Mouse (Mus musculus): ENCODE results near the gene Cpsf2.

The Cpsf2 gene

DNA sequence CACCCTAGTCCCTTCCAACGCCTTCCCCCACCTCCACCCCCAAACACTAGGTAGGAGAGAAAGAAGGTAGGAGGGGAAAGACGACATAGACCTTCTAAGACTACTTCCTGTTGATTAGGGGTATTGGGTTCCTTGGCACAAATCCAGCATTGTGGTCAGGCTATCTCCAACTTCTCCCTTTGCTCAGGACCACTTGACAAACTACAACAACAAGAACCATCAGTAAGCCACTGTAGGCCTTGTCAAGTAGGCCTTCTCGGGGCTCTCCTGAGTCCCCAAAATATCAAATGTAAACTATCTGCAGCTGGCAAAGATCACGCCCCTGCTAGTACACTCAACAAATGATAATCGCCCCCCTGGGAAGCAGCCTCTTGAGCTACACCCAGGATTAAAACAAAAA lies 4.5 kb downstream of the Cpsf2 start:
- DNase-seq (ENCODE audit: low spot score in 2 of 2), result no peak

DNA sequence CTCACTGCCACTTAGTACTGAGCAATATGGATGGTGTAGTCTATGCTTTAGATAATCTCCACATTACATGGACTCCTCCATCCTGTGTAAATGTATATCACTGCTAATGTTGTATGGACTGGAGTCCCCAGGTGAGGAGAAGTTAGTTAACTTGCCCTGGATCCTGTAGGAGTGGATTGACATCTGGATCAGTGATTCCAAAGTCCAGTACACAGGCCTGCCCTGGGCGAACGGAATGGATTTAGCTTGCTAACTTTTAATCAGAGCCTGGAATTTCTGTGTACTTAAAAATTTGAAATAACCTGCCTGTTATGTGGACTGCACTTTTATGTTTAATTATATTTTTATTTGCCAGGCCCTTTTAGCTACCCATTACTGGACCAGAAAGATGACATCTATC lies 5.8 kb downstream of the Cpsf2 start:
- DNase-seq (ENCODE audit: low spot score in 2 of 2), result no peak

DNA sequence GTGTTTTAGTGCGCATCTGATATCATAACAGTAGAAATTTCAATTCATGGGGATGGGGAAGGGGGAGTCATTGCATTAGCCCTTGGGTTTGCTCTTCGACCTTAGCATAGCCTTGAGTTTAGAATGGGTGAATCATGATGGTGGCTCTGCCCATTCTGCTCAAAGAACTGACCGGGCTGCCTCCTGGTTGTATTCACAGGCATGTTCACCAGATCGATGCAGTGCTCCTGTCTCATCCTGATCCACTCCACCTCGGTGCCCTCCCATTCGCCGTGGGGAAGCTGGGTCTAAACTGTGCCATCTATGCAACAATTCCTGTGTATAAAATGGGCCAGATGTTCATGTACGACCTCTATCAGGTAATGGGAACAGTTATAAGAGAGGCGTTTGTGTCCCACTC lies 7.2 kb downstream of the Cpsf2 start:
- no peak for DNase-seq (ENCODE audit: low spot score in 2 of 2)

DNA sequence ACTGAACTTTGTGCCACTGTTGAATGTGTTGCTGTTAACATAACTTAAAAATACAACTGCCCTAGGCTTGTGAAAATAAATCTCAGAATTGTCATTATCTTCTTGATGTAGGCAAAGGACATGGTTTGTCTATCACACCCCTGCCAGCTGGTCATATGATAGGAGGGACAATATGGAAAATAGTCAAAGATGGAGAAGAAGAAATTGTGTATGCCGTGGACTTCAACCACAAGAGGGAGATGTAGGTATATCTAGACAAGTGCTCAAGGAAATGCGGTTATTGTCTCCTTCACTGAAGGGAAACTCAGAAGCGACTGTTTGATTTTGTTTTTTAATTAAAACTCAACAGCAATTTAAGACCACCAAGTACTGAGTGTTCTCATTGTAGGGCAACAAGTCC lies 9.3 kb downstream of the Cpsf2 start:
- no peak for DNase-seq (ENCODE audit: low spot score in 2 of 2)

DNA sequence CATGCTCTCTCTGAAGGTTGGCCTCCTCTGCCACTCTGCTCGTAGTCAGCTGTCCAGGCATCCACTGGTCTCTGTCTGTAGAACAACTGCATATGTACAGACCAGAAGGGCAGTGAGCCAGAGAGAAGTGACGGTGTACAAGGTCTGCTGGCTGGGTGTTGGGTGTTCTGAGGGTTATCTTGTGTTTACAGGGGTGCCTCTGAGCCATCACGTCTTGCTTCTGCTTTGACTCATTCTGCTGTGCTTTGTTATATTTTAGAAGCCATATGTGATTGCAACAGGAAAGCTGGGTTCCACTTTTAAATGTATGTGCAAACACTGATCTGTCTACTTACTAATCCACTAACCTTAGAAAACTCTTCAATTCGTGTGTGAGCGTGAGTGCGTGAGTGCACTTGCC lies 11.9 kb downstream of the Cpsf2 start:
- no peak for DNase-seq (ENCODE audit: low spot score in 2 of 2)

DNA sequence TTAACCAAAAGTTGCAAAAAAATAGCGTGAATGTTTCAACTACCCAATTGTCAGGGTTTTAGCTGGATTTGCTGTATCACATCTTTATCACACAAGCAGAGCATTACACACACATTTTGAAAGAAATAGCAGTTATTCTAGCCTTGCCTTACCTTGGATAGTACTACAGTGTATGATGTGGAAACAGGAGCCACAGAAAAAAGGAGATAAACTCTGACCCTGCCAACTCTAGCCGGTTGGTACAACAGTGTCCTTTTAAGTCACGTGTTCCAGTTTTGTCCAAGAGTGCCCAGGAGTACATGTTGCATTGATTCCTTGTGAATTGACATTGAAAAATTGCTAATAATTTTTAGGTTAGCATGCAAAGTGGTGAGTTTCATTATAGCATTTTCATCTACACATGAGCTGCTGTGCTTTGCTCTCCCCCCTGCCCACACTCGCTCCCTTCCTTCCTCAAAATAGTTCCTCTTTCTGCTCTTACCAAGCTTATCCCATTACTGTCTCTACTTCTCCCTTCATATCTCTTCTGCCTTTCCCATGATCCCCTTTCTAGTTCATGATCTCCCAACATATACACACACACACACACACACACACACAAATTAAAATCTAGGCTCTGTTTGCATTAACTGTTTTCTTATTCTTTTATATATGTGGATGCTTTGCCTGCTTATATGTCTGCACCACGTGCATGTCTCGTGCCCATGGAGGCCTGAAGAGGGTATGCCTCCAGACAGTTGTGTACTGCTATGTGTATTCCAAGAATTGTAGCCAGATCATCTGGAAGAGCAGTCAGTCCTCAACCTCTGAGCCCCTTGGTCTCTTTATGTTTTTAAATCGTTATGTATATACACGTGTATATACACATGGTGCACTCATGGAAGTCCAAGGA lies 19.0 kb downstream of the Cpsf2 start:
- no peak for DNase-seq (ENCODE audit: low spot score in 2 of 2)

DNA sequence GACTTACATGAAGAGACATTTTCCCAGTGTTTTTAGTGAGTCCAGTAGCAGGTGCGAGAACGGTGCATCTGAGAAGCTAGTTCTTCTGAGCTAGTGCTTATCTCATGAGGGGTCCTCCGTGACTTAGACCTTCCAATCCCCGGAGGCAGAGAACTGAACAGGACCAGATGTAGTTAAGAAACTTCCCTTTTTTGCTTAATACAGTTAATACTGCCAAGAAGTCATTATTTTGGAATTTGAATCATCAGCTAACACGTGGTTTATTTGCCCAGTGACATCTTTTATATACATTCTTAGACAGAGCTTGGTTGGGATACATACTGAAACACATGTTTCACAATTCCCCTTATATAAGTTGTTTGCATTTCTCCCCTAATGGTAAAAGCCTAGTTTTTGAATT lies 23.1 kb downstream of the Cpsf2 start:
- no peak for DNase-seq (ENCODE audit: low spot score in 2 of 2)

DNA sequence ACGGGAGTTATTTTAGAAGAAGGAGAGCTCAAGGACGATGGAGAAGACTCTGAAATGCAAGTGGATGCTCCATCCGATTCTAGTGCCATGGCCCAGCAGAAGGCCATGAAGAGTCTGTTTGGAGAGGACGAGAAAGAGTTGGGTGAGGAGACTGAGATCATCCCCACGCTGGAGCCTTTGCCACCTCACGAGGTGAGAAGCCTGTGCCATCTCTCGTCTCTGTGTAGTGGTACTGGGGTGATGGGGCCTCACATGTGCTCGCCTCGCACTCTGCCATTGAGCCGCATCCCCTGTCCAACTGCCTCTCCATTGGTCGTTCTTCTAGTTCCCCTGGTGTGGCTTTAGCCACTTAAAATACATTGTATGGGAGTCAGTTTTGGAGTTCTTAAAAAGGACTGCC lies 25.0 kb downstream of the Cpsf2 start:
- no peak for DNase-seq (ENCODE audit: low spot score in 2 of 2)

DNA sequence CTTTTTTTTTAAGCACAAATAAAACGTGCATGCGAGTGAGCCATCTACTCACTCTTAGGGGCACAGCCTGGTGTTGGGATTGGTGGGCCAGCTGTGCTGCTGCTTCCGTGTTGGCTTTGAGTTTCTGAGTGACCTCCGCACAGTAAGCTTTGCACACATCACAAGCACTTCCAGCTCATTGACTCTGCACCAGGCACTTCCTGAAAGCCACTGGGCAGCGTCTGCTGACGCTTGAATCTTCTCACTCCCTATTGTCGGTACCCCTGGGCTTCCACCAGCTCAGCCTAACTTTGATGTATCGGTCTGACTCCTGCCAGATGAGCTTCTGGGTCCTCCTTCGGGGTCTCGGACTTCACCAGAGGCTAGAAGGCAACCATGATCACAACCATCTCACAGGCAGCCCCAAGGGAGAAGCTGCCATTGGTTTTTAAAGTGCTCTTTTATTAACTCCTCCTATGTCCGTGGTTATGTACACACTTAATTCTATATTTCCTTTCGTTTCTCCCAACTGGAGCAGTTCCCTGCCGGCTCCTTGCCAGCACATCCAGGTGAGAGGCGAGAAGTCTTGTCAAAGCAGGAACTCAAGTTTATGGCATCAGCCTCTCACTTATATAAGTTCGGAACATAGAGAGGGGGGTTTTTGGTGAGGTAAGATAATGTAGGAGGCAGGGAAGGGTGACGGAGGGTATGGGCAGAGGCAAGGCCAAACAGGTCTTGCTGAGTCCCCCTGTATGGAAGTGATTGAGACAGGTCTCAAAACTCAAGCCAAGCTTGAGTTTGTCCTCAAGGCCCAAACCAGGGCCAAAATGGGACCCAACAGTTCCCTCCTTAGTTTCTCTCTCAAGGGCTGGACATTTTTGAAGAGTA lies 32.6 kb downstream of the Cpsf2 start:
- DNase-seq (ENCODE audit: low spot score in 2 of 2), result no peak

DNA sequence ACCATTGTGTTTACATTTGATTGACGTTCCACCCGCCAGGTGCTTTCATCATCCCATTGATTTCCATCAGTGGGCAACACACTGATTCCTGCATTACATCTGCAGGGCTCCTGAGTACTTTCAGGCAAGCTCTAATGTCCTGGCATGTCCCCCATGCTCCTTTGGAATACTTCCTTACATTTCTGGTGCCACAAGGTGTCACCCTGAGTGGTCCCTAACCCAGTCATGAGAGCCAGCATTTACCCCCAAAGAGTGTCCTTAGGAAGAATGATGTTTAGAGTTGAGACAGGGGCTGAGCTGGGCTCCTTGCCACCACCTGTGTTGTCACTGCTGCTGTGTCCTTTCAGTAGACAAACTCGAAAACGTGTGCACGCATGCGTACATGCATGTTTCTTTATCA lies 33.8 kb downstream of the Cpsf2 start:
- no peak for DNase-seq (ENCODE audit: low spot score in 2 of 2)

DNA sequence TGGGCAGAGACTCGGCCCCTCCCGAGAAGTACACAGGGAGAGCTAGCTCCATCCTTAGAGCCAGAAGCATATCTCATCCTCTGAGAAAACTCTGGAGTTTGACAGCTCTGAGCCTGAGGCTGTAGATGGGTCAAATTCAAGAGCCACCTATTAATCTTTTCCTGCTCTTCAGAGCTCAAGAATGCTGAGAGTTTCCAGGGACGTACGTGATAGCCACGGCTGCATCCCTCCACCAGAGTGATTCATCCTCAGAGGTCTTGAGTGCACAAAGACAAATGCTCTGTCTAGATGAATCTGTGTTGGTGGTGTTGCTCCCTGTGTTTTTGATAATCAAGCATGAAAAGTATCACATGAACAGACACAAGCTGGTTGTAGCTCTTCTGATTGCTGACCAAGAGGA lies 38.6 kb downstream of the Cpsf2 start:
- DNase-seq (ENCODE audit: low spot score in 2 of 2), result no peak

DNA sequence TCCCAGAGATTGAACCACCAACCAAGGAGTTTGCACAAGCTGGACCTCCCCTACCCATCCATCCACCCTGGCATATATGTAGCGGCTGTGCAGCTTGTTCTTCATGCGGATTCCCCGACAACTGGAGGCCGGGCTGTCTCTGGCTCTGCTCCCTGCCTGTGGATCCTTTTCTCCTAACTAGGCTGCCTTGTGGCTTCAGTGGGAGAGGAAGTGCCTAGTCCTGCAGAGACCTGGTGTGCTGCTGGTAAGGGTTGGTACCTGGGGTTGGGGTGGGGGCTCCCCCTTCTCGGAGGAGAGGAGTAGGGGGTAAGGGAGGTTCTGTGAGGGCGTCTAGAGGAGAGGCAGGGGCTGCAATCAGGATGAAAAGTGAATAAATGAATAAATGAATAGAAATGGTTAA lies 39.3 kb downstream of the Cpsf2 start:
- no peak for DNase-seq (ENCODE audit: low spot score in 2 of 2)

DNA sequence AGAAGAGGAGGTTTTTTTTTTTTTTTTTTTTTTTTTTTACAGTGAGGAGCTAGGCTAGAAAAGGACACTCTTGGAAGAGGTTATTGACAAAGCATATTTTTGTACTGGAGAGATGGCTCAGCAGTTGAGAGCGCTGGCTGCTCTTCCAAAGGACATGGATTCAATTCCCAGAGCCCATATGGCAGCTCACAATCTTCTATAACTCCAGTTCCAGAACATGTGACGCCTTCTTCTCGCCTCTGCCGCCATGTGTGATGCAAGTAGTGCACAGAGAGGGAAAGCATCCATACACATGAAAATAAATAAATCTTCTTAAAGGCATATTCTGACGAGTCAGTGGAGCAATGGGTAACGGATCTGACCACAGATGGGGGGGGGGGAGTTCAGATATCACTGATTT lies 46.1 kb downstream of the Cpsf2 start:
- no peak for DNase-seq (ENCODE audit: low spot score in 2 of 2)

DNA sequence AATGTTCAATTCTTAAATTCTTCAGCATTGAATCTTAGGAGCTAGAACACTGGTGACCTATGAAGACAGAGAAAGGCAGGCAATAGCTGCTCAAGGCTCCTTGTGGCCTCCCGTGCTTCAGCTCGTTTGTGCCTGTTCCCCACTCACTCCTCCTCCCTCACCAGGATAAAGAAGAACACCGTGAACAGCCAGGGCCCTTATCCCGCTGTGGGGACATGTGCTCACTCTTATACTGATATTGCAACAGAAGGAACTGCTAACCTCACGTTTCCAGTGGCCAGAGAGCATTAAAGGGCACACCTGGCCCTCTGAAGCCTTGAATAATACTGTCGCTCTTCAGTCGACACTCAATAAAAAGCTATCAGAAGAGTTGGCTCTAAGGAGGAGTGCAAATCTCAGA lies 53.4 kb downstream of the Cpsf2 start:
- no peak for DNase-seq (ENCODE audit: low spot score in 2 of 2)

DNA sequence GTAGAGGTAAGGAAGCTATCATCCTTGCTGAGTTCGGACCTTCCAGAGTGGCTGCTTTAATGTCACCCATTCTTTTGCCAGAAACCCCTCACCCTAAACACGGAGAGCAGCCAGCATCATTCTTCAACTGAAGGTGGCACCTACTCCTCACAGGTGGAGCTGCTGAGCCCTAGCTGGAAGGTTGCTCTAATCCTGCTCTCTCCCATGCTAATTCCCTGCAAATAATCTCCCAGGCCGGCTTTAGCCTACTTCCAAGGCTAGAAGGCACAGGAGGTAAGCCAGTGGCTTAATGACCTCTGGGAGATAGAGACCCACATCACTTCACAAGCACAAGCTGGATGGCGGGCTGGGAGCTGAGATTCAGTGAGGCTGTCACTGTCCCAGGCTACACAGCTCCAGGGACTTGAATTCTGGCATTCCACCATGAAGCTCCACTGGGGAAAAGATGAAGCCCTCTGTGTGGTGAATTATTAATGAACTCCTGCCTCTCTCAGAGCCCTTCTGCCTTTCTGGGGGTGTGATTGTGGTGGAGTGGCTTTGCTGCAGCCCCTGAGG lies 54.2 kb downstream of the Cpsf2 start:
- DNase-seq (ENCODE audit: low spot score in 2 of 2), result no peak

DNA sequence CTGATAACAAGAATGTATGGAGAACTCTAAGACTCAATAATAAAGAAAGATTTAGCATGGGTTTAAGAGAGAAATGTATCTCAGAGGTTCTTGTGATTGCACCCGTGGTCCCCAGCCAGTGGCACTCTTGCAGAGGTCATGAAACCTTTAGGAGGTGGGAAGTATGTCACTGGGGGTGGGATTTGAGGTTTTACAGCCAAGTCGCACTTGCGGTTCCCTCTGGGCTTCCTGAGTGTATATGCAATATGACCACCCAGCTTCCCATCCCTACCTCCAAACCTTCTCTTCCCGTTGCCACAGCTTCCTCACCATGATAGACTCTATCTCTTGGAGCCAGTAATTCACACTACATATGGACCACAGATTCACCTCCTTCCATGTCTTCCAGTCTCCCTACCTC lies 59.1 kb downstream of the Cpsf2 start:
- no peak for DNase-seq (ENCODE audit: low spot score in 2 of 2)

DNA sequence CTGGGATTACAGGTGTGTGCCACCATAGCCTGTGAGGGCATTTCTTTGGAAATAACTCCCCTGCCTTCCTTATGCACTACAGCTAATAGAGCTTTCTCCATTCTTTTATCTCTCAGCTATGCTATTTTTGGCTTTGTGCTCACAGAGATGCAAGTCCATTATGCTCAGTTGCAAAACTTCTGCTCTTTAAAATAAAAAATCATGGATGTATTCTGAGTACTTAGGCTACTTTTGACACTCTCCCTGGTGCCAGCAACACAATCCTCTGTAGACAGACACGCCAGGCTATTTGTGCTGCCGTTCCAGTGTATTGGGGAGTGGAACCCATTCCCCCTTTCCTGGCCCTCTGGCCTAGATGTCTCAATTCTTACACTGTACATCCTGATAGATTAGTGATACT lies 64.1 kb downstream of the Cpsf2 start:
- DNase-seq (ENCODE audit: low spot score in 2 of 2), result no peak

DNA sequence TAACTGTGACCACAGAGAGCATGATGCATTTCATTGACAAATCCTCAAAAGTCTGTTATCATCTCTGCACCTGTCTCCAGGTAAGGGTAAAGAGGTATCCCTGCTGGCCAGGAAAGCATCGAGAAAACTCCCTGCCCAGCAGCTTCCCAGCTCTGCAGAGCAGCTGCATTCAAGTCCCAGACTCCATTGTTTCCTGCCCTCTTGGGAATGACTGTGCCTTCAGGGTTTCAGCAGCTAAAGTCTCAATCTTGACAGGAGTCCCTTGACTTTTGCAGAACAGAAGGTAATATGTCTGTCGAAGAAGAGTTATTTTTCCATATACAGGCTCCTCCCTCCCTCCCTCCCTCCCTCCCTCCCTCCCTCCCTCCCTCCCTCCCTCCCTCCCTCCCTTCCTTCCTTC lies 65.9 kb downstream of the Cpsf2 start:
- no peak for DNase-seq (ENCODE audit: low spot score in 2 of 2)

DNA sequence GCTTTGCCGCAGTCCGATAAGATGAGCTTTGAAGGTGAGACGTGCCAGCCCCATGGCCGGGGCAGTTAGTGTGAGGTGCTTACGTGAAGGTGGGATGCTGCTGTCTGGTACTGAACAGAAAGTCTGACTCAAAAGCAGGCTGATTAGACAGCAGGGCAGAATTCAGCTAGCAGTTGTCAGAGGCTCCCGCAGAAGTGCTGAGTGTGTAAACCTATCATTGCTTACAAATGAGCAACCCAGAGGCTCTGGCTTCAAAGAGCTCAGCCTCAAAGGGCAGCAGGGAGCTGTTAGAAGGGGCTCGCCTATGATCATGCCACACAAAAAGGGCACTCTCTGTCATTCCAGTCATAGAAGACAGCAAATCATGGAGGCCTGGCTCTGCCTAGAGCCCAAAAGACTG lies 66.5 kb downstream of the Cpsf2 start:
- no peak for DNase-seq (ENCODE audit: low spot score in 2 of 2)

DNA sequence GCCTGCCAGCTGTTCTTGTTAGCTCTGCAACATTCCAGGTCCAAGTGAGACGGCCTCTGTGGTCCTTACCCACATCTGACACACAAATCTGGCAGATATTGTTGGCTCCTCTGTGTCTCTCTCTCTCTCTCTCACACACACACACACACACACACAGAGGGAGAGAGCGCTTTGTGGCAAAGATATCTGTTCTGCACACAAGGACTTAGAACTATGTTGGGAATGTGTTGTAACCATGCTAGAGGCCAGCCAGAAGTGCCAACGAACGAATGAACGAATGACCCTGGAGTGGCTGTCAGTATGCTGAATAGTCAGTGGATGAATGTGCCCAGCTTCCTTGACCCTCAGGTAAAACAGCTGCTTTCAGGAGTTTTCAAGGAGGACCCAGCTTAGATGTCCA lies 68.1 kb downstream of the Cpsf2 start:
- no peak for DNase-seq (ENCODE audit: low spot score in 2 of 2)

DNA sequence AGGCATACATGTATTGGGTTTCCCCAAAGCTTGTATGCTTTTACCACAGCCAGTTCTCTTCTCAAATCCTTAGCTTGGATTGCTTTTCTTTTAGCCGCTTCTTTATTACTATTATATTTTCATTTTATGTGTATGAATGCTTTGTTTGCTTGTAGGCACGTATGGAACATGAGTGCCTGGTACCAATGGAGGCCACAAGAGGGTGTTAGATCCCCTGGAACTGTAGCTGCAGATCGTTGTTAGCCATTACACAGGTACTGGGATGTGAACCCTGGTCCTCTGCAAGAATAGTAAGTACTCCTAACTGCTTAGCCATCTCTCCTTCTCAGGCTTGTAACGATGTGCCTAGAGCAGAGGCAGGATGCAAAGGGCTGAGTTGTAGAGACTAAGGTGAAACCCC lies 78.4 kb downstream of the Cpsf2 start:
- no peak for DNase-seq (ENCODE audit: low spot score in 2 of 2)

DNA sequence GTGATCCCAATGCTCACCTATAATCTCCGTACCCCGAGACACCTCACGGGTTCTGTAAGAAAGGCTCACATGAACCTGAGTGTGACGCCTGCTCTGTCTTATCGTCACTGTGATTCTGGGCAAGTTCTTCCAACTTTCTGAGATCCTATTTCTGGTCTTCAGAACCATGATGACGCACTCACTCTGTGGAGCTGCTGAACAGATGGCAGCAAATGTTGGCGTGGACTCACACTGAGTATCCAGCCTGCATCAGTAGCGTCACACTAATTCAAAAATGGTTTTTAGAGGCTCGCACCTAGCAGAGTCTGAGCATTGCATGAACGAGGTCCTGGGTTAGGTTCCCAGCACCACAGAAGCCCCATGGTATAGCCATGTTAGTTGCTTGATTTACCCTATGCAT lies 80.0 kb downstream of the Cpsf2 start:
- no peak for DNase-seq (ENCODE audit: low spot score in 2 of 2)

Measured in heart, adult 9 months (tissue).